Mouse (Mus musculus): ENCODE data around the gene Rbfox1. TPM values are rescaled to one million over a fixed set of nuclear protein-coding genes. Genes with fewer than 3 reads are reported as not detected.

Gene Rbfox1
- polyA plus RNA-seq, 2 experiments from 2014 or later: not detected

DNA sequence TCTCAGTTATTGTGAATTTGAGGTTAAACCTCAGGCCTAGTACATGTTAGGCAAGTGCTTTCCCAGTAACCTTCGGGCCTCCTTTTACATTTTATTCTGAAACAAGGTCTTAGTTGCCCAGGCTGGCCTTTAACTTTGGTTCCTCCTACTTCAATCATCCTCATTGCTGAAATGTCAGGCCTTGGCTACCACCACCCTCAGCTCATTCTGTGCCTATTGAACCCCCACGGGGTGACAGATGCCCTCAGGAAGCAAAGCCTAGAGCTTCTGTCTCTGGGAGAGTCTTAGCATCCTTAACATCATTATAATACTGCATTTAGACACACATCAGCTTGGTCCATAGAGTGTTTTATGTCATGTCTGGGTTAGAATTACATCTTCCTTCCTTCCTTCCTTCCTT lies 1162.3 kb downstream of the Rbfox1 start:
- ATAC-seq: no peak

DNA sequence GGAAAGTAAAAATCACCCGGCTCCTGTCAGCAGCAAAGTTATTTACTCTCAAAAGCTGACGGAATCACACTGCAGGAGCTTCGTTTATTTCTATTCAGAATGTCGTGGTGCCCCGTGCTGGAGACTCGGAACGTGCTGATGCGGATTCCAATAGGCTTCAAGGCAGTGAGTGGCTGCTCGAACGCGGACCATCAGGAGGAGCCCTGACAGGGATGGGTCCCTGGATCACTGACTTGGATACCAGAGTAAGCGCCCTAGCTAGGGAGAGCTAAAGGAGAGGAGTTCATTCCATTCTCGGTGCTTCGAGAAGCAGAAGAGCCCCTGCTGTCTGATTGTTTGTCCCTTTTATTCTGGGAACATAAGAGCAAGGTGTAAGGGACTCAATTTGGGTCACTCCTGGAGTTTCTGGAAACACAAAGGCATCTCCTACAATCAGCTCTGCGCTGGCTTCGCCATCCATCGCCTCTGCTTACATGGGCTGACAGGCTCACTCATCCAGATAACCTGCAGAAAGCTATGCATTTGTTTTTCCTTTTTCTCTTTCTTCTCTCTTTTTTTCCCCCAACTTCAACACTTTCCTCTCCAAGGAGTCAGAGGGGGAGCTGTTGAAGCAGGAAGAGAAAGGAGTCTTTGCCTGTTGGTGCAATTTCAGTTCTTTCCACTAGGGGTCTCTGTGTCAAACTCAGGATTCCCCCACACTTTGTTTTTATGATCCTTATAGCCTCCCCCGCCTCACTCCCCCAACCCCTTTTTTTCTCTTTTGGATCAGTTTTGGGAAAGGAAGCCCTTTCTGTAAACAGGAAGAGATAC lies 1164.2 kb downstream of the Rbfox1 start:
- no peak for ATAC-seq

DNA sequence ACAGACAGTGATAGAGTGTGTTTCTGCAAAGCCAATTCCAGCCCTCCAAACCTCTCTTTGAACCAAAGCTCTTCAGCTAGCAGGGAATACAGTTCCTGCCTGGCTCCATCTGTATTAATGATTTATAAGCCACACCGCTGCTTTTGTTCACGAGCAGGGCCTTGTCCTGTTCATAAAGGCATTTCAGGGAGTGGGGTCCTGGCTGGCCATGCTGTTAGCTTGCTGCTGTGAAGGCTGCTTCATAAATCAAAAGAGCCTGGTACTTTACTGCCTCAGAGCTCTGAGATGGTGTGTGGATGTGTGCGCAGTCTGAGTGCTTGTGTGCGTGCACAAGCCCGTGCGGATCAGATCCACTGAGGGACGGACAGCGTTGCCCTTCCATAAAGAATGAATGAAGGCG lies 1165.8 kb downstream of the Rbfox1 start:
- no peak for ATAC-seq

DNA sequence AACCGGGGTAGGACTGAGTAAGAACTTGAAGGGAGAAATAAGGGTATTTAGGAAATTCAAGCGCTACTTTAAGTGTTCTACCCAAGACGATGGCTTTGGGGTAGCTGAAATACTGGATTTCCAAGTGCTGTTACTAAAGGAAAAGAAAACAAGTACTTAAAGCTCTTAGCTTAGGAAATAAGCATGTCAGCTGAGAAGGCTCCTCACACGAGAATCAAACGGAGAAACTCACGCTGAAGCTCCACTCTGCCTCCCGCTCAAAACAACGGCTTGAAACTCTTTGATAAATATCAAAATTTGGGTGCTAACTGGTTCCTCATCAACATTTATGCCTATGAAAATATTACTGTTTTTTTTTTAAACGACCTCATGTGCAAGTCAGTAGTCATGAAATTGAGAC lies 1166.8 kb downstream of the Rbfox1 start:
- no peak for ATAC-seq

DNA sequence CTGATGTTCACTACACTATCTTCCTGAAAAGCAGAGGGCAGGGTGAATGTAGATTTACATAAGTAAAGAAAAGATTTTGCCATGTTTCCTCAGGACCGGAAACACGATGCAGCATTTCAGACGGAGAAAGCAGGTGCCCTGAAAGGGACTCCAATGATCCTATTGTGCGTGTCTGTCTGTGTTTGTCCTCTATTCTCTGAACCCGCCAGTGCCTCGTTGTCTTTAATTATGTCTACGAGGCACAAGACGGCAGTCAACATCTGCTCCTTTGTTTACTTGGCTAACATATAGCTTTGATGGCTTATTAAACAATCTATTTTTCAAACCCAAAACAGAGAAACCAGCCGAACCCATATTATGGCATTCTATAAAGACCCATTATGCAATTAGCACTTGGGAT lies 1167.3 kb downstream of the Rbfox1 start:
- no peak for ATAC-seq

DNA sequence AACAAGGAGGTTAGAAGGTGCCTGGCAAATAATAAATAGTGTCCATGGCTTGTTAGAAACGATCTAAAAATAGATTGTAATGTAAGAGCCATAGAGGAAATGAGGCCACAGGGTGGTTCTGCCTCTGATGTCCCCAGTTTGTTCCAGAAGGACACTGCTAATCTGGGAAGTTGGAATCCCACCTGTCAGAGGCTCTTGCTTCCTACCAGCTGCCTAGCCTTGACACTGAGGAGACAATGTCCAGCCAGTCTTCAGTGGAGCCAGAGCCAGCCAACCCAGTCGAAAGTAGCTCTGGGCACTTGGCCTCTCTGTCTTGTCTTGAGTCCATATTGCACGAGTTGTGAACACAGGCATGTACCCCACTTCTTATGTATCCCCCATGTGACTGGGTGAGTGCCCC lies 1172.6 kb downstream of the Rbfox1 start:
- no peak for ATAC-seq

DNA sequence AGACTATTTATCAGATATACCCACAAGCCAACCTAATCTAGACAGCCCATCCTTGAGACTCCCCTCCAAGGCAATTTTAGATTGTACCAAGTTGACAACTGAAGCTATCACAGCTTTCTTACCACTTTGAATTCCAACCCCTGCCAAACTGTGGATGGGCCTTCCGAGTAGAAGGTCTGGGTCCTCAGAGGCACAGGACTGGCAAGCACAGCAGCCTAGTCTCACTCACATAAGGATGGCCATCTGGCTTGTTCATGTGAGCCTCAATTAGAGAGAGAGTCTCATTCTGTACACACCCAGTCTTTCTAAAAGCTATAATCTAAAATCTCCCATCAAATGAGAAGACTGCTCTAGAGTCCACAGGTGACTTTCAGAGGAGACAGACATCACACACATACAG lies 1173.4 kb downstream of the Rbfox1 start:
- no peak for ATAC-seq

DNA sequence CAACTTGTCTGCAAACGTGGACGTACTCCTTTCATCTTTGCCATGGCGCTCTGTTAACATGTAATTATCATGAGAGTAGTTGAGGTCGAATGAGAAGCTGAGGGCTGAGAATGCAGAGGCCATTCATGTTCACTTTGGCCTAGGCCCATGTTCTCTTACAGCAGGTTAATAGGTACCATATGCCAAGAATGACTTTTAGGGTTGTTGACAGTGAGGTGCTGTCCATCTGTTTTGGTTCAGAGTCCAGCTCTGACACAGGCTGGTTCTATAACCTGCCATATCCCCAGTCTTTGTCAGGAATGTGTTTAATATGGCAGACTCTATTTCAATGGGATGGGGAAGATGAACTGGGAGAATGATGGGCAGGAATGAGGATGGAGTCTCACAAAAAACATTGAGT lies 1174.4 kb downstream of the Rbfox1 start:
- no peak for ATAC-seq

DNA sequence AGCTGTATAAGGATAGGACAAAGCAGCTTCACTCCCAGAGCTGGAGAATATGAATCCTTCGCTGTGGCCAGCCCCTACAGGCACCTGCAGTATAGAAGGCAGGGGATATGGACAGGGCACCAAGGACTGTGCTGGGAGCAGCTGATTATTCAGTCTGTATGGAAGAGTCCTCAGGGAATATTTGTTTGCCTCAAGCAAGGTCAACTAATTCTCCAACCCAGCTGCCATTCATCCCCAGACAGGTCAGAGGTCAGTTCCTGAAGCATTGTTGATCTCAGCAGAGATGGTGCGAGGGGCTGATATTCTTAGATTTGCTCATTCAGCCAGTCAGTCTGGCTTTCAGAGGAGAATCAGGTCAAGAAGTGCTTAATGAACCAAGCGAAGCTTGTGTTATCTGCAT lies 1175.7 kb downstream of the Rbfox1 start:
- no peak for ATAC-seq

DNA sequence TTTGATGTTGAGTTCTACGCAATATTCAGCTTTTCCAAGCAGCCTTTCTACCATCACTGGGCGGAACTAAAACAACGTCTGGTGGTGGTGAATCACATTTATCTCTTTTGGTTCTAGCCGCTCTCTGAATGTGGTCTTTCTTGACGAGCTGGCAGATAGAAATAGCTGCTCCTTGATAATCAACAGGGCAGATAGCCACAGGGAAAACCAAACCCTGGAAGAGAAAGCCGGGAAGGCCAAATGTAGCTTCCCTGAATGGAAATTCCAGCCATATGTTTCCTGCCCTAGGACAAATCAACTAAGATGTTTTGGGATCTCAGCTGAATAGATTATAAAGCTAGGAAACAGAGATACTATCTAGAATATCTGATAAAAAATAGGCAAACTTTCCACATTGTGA lies 1177.4 kb downstream of the Rbfox1 start:
- no peak for ATAC-seq

DNA sequence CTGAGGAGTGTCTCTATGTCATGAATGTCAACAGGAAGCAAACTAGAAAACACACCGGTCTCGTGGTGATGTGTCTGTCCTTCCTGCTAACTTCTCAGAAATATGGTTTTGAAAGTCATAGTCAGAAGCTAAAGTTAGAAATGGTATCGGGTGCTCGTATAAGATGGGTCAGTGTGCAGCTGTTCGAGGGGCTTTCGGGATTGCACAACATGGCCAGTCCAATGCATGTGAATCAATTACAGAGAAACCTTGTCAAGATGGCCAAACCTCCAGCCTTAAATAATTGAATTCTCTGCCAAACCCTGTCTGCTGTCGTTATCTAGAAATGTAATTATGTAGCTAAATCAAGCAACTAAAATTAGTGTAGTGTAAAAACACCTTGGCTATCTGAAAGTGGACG lies 1182.0 kb downstream of the Rbfox1 start:
- no peak for ATAC-seq

DNA sequence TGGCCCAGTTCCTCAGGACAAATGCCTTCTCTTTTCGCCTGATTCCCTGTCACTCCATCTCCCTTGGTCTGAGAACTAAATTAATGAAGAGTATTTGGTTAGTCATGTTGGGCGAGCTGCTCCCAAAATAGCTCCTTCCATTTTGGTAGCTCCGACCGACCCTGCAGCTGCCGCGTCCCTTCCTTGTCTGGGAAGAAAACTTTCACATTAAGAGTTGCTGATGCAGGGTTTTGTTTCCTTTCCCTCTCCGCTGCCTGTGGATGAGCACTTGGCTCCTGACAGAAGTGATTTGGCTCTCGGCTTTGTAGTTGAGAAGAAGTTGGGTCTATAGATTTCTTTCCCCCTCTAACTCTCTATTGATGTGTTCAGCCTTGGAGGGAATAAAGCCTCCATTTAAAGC lies 1184.4 kb downstream of the Rbfox1 start:
- no peak for ATAC-seq

DNA sequence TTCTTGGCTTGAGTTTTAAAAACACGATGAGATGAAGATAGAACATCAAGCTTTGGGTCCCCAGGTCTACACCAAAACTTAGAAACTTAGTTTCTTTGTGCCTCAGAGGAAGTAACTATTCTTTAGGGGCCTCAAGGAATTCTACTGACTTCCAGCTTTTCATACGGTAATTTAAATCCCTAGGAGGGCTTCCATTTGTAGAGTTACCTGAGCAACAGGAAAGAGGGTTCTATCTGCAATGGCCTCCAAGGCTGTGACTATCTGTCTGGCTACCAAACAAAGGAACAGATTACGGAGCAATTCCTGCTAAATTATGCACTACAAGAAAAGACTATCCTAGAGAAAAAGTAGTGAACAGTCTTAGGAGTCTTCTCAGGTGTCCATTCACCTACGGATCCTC lies 1189.6 kb downstream of the Rbfox1 start:
- ATAC-seq: no peak

DNA sequence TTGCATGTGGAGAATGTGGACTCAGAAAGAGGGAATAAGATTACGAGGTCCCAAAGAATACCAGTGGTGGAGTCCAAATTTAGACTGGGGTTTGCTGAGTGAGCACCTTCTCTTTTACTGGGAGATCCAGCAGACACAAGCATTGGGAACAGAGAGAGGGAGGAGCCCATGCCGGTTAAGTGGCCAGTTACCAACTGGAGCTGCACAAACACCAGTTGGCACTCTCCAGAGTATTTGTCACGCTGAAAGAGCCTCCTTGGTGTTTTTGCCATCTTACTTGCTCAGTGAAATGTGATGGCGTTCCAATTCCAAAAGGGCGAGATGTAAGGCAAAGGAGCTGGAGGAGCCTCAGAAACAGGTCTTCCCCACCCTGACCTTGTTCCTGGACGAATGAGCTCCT lies 1190.6 kb downstream of the Rbfox1 start:
- no peak for ATAC-seq

DNA sequence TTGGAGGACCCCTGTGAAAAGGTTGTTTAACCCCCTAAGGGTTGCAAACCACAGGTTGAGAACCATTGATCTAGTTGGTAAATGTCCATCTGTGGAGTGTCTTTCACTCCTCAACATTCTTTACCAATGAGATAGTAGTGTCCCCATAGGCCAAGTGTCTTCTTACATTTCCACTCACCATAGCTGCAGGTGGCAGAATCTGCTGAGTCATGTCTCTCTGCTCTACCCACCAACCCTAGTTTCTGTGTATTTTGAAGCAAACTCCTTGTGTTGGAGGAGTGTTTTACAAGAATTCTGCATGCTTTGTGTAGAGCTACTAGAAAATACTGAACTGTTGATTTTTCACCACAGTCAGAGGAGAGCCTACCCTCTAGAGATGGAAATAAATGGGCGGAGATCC lies 1191.2 kb downstream of the Rbfox1 start:
- ATAC-seq: no peak

DNA sequence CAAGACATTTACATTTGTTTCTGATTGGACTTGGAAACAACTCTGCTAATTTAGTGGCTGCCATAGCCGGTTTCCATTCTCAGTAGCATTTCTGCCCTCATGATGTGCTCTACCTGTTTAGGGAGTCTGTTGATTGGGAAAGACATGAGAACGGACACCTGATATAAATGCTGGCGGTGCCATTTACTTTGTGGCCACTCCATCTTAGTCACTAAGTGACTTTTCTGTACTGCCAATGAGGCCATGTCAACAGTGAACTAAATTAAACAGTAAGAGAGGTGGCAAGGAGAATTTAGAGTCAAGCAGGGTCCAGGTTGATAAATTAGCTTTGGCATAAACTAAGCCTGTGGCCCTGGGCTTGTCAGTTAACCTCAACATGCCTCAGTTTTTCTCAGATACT lies 1191.6 kb downstream of the Rbfox1 start:
- ATAC-seq: no peak

DNA sequence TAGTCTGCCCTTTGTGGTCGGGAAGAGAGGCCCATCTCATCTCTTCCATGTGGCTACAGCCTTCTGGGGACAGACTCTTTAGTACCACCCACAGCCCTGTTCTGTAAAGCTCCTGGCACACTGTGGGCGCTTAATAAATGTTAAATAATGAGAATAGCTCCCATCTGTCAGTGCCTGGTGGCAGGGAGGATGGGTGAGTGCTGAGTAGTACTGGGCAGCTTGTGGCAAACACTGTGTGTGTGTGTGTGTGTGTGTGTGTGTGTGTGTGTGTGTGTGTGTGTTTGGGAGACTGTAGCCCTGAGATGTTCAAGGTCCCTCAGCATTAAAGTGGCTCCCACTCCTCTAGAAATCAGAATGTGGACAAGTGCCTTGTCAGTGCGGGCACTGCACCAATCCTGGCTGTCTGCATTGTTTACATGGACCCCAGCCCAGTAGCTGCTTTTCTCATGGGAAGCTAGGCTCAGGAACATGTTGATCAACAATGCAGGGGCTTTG lies 1196.0 kb downstream of the Rbfox1 start:
- no peak for ATAC-seq

DNA sequence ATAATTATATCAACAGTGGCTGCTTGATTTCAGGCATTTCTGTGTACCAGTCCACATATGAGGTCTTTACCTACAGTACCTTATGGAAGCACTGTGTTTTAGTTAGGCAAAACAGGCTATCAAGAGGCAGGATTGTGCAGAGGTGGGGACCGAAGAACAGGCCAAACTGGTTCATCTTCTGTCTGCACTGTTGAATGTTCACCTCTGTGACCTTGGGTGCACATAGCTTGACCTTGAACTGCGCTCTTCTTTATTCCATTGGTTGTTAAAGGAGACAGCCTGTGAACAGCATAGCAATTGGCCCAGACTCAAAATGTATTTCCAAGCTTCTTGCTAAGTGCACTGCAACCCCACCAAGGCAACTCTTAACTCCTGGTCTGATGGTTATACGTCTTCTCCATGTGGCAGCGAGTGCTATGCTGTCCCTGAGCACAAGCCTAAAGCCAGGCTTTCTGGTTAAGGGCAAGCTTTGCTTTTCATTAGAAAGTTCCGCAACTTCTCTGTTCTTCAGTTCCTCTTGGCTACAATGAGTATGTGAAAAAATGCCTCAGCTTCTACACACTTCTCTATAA lies 1196.6 kb downstream of the Rbfox1 start:
- ATAC-seq: no peak

DNA sequence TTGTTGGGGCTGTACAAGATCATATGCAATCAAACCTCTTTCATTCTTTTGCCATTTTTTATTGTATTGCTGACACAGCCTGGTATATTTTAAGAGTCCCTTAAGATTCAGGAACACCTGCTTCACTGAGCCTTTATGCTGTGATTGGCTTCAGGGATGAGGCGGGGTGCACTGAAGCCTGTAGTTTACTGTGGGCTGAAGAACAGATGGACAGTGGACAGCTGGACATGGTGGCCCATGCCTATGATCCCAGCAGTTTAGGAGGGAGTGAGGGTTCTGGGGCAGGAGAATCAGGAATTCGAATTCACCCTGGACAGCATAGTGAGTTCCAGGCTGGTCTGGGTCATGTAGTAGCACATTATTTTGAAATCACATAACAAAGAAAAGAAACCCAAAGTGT lies 1198.8 kb downstream of the Rbfox1 start:
- no peak for ATAC-seq

DNA sequence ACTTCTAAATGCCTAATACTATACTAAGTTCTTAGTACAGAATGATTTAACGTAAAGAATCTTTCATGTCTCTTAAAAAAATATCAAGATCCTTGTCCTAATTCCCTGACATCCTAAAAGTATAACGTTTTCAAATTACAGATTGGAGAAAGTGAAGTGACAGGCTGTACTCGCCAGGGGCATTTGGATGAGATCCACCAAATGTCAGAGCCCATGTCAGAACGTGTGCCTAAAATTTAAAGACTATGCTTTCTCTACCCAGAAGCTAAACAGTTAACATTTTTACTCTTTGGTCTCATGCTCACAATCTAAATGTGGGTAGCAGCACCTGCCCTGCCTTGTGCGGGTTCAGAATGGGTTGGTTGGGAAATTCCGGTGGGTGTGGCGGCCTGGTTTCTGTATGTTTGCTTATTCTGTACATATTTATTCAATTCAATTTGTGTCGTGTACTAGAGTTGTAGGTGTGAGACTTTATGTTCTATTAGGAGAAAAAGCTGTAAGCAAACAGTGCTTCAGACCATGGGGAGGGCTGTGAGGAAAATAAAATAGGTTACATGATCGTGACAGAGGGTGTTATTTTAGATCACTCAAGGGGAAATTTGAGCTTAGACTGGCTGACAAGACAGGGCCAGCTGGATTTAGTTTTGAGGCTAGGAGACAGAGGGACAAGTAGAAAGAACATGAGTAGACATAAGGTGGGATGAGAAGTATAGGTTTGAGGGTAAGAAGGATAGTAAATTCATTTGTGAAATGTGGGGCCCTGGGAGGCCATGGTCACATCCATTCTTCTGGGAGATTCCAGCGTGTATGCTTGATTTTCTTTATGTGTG lies 1203.7 kb downstream of the Rbfox1 start:
- ATAC-seq: no peak

DNA sequence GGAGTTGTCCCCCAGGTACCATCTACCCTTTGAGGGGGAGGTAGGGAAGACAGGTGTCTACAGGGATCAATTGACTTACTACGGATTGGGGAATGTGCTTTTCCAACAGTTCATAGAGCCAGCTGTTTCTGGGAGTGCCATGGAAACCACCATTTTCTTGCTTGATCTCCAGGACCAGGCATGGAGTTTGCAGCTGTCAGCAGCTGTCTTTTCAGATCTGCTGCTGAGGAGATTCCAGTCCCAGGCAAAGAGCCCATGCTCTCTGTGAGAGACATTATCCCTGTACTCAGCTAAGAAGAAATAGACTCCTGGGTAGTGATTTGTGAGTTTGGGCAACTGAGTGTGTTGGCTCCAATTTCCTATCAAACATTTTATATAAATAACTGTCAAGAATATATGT lies 1204.3 kb downstream of the Rbfox1 start:
- no peak for ATAC-seq

DNA sequence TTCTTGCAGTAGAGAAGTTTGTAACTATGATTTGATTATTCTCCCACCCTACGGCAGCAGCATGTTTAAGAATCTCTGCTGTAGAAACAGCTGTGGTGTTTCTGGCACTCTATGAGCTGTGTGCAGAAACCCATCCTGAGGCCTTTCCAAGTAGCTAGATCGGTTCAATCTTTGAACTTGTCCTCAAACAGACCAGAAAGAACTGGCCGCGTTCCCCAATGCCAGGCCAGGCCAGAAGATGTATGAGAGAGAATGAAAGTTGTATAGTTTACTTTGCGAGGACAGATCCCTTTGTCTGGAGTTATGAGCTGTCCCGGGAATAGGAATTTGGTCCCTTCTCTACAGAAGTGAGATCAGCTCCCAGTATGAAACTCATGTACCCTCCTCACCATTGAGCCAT lies 1205.0 kb downstream of the Rbfox1 start:
- no peak for ATAC-seq

DNA sequence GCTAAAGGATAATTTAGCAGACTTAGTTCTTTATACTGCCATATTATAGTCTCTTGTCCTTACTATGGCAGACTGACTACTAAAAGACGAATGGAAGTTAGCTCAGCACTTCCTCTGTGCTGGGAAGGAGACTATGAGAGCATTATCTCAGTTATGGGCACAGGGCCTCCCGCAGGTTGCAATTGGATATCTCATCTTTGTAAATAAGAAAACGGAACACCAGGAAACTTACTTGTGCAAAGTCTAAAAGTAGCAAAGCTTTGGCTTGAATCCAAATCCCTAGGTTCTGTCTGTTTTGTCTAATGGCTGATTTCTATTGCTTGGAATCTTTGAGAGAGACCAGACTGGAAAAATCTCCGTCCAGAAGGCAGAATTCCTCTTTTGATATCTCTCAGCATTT lies 1207.7 kb downstream of the Rbfox1 start:
- ATAC-seq: no peak

DNA sequence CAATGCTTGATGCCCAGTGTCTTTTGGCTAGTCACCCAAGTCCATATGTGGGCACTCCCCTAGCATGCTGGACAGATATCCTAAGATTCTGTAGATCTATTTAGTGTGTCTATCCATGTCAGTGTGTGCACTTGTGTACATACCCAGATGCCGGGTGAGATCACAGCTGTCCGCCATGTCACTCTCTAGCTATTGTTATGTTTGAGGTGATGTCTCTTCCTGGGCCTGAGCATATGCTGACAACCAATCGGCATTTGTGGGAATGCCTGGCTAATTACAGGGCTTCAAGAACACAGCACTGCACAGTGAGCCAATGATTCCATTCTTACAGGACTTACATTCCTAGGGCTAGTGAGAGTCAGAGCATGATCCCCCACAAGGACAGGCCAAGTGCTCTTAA lies 1208.5 kb downstream of the Rbfox1 start:
- no peak for ATAC-seq

All from activated CD4-positive, CD25-positive, alpha-beta regulatory T cell, adult 4 months (primary cell).